Mouse (Mus musculus): ENCODE measurements around the gene Agmo. TPM values are rescaled to one million over a fixed set of nuclear protein-coding genes. Genes with fewer than 3 reads are reported as not detected.

Gene Agmo
- polyA plus RNA-seq, 1 experiment from 2014 or later, result 37.2 TPM

DNA sequence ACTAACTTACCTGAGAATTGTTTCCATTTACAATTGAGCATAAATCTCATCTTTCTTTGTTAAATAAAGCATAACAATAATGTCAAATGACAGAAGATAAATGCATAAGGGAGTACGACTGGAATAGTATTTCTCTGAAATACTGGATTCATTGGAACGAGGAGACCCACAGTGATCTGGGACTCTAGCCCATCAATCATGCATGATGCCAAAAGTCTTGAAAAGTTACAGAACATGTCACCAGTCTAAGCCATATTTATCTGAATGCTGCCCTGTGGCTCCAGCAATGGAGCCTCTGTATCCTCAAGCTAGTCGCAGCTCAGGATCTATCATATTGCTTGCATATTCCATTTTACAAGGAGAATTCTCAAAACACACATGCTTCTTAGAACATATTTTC is 150.9 kb downstream of the Agmo start:
- no peak overlapping the region for H3K27ac ChIP-seq (ENCODE audit: low read depth)
- H3K36me3 ChIP-seq (replicated peaks; ENCODE audit: insufficient read depth, low read length), result no peaks in the 10 kb centered on the region
- no peak for ATAC-seq
- no peaks in the 10 kb centered on the region for H3K9me3 ChIP-seq (ENCODE audit: low read length)
- no peak overlapping the region for H3K4me2 ChIP-seq (ENCODE audit: low read depth, low read length)
- no peak for DNase-seq
- H3K4me3 ChIP-seq (ENCODE audit: low read depth, low read length), result no peak overlapping the region
- H3K27me3 ChIP-seq (ENCODE audit: insufficient read depth, low read length), result no peaks in the 10 kb centered on the region
- H3K4me1 ChIP-seq (ENCODE audit: insufficient read depth), result no peaks in the 10 kb centered on the region
- no peak overlapping the region for H3K9ac ChIP-seq (replicated peaks)
- no peak for TF ChIP-seq CTCF (IDR thresholded peaks at IDR 0.05; ENCODE audit: low read depth)
- no peak for TF ChIP-seq EP300 (IDR thresholded peaks at IDR 0.05; ENCODE audit: low read depth)
- WGBS (ENCODE audit: insufficient replicate concordance), result 79% methylated on average over 3 of the region's 3 CpGs

DNA sequence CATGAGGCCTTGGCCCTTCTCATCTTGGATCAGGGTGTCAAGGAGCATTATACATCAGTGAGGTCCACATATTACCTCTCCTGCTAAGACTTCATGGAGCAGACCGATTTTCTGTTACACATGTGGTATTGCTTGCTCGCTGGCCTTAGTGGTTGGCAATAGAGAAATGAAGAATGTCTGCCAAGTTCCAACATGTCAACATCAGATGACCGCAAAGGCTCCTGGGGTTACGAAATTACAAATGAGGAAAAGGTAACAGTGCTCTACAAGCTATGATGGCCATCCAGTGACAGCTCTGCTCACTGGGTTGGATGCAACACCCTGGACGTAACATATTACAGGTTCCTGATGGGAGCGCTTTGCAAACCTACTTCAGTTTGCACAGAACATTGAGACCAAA is 161.1 kb downstream of the Agmo start:
- Histone ChIP-seq H3K4me1 (ENCODE audit: insufficient read depth) (no peaks in the 10 kb centered on the region), H3K9me3 (ENCODE audit: low read length) (no peaks in the 10 kb centered on the region), H3K27ac (ENCODE audit: low read depth) (no peak overlapping the region), H3K9ac (replicated peaks) (no peak overlapping the region), H3K4me3 (ENCODE audit: low read depth, low read length) (no peak overlapping the region), H3K36me3 (replicated peaks; ENCODE audit: insufficient read depth, low read length) (no peaks in the 10 kb centered on the region), H3K4me2 (ENCODE audit: low read depth, low read length) (no peak overlapping the region), H3K27me3 (ENCODE audit: insufficient read depth, low read length) (no peaks in the 10 kb centered on the region)
- no peak for DNase-seq
- WGBS (ENCODE audit: insufficient replicate concordance), result 80% methylated on average over 6 of the region's 6 CpGs
- no peak for TF ChIP-seq EP300 (IDR thresholded peaks at IDR 0.05; ENCODE audit: low read depth)
- no peak for TF ChIP-seq CTCF (IDR thresholded peaks at IDR 0.05; ENCODE audit: low read depth)
- no peak for ATAC-seq

- WGBS (ENCODE audit: insufficient replicate concordance), result 80% methylated on average over 5 of the region's 5 CpGs
- Histone ChIP-seq H3K27me3 (ENCODE audit: insufficient read depth, low read length) (no peaks in the 10 kb centered on the region), H3K36me3 (replicated peaks; ENCODE audit: insufficient read depth, low read length) (no peaks in the 10 kb centered on the region), H3K9me3 (ENCODE audit: low read length) (no peaks in the 10 kb centered on the region), H3K4me1 (ENCODE audit: insufficient read depth) (no peaks in the 10 kb centered on the region), H3K9ac (replicated peaks) (no peak overlapping the region), H3K4me3 (ENCODE audit: low read depth, low read length) (no peak overlapping the region), H3K4me2 (ENCODE audit: low read depth, low read length) (no peak overlapping the region), H3K27ac (ENCODE audit: low read depth) (no peak overlapping the region)
- ATAC-seq (no peak), DNase-seq (no peak)
- TF ChIP-seq CTCF (IDR thresholded peaks at IDR 0.05; ENCODE audit: low read depth), result no peak
- no peak for TF ChIP-seq EP300 (IDR thresholded peaks at IDR 0.05; ENCODE audit: low read depth)
These were observed 184.9 kb downstream of the Agmo start for GRCm38 (mm10) chr12:37426350-37426749.

- no peak for DNase-seq
These were observed 185.3 kb downstream of the Agmo start for GRCm38 (mm10) chr12:37426750-37427149.

GRCm38 (mm10) chr12:37434466-37434865 is 193.0 kb downstream of the Agmo start:
- 59% methylated on average over 1 of the region's 1 CpGs for WGBS (ENCODE audit: insufficient replicate concordance)
- H3K4me3 ChIP-seq (ENCODE audit: low read depth, low read length), result no peak overlapping the region
- DNase-seq (no peak), ATAC-seq (no peak)
- TF ChIP-seq CTCF (IDR thresholded peaks at IDR 0.05; ENCODE audit: low read depth), result no peak
- no peak for TF ChIP-seq EP300 (IDR thresholded peaks at IDR 0.05; ENCODE audit: low read depth)
- no peak overlapping the region for H3K27ac ChIP-seq (ENCODE audit: low read depth)
- H3K4me1 ChIP-seq (ENCODE audit: insufficient read depth), result no peaks in the 10 kb centered on the region
- H3K9me3 ChIP-seq (ENCODE audit: low read length), result no peaks in the 10 kb centered on the region
- no peaks in the 10 kb centered on the region for H3K27me3 ChIP-seq (ENCODE audit: insufficient read depth, low read length)
- no peaks in the 10 kb centered on the region for H3K36me3 ChIP-seq (replicated peaks; ENCODE audit: insufficient read depth, low read length)
- no peak overlapping the region for H3K4me2 ChIP-seq (ENCODE audit: low read depth, low read length)
- H3K9ac ChIP-seq (replicated peaks), result no peak overlapping the region

More at GRCm38 (mm10) chr12:37426750-37427149, 185.3 kb downstream of the Agmo start:
- 81% methylated on average over 5 of the region's 5 CpGs for WGBS (ENCODE audit: insufficient replicate concordance)
- no peak overlapping the region for H3K4me2 ChIP-seq (ENCODE audit: low read depth, low read length)
- TF ChIP-seq CTCF (IDR thresholded peaks at IDR 0.05; ENCODE audit: low read depth), result no peak
- no peak for TF ChIP-seq EP300 (IDR thresholded peaks at IDR 0.05; ENCODE audit: low read depth)
- H3K9me3 ChIP-seq (ENCODE audit: low read length), result no peaks in the 10 kb centered on the region
- no peaks in the 10 kb centered on the region for H3K4me1 ChIP-seq (ENCODE audit: insufficient read depth)
- H3K4me3 ChIP-seq (ENCODE audit: low read depth, low read length), result no peak overlapping the region
- no peaks in the 10 kb centered on the region for H3K27me3 ChIP-seq (ENCODE audit: insufficient read depth, low read length)
- H3K27ac ChIP-seq (ENCODE audit: low read depth), result no peak overlapping the region
- H3K9ac ChIP-seq (replicated peaks), result no peak overlapping the region
- no peak for ATAC-seq
- no peaks in the 10 kb centered on the region for H3K36me3 ChIP-seq (replicated peaks; ENCODE audit: insufficient read depth, low read length)

DNA sequence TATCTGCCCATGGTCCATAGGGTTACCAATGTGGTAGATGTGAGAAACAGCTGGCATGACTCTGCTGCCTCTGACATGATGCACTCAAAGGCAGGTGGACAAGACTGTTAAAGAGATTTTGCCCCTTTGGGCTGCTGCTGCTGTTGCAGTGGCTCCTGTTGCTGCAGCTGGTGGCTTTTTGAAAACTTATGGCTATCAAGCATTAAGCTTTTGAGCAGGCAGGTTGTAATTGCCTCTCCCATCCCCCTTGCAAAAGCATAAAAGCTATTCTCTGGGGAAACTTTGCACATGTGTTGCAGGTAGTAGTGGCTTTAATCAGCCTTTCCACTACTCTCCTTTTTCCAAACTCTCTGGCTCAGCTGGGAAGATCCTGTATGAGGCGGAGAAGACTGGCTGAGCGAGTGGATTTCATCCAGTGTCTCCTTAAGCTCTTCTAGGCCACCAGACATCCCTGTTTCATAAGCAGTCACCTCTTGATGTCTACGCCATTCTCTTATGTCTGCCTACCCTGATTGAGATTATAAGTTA is 201.1 kb downstream of the Agmo start:
- WGBS (ENCODE audit: insufficient replicate concordance), result 78% methylated on average over 3 of the region's 3 CpGs
- DNase-seq, result no peak

GRCm38 (mm10) chr12:37445255-37445654 is 203.8 kb downstream of the Agmo start:
- TF ChIP-seq CTCF (IDR thresholded peaks at IDR 0.05; ENCODE audit: low read depth), result no peak
- no peak for TF ChIP-seq EP300 (IDR thresholded peaks at IDR 0.05; ENCODE audit: low read depth)

More for the DNA sequence above, 201.1 kb downstream of the Agmo start:
- no peak for ATAC-seq
- no peak overlapping the region for H3K9ac ChIP-seq (replicated peaks)
- TF ChIP-seq CTCF (IDR thresholded peaks at IDR 0.05; ENCODE audit: low read depth) (no peak), EP300 (IDR thresholded peaks at IDR 0.05; ENCODE audit: low read depth) (no peak)
- no peak overlapping the region for H3K27ac ChIP-seq (ENCODE audit: low read depth)
- no peaks in the 10 kb centered on the region for H3K36me3 ChIP-seq (replicated peaks; ENCODE audit: insufficient read depth, low read length)
- H3K4me3 ChIP-seq (ENCODE audit: low read depth, low read length), result no peak overlapping the region
- H3K4me1 ChIP-seq (ENCODE audit: insufficient read depth), result no peaks in the 10 kb centered on the region
- H3K9me3 ChIP-seq (ENCODE audit: low read length), result no peaks in the 10 kb centered on the region
- no peak overlapping the region for H3K4me2 ChIP-seq (ENCODE audit: low read depth, low read length)
- no peaks in the 10 kb centered on the region for H3K27me3 ChIP-seq (ENCODE audit: insufficient read depth, low read length)

More at GRCm38 (mm10) chr12:37445255-37445654, 203.8 kb downstream of the Agmo start:
- Histone ChIP-seq H3K4me1 (ENCODE audit: insufficient read depth) (no peaks in the 10 kb centered on the region), H3K9ac (replicated peaks) (no peak overlapping the region), H3K27me3 (ENCODE audit: insufficient read depth, low read length) (no peaks in the 10 kb centered on the region), H3K4me3 (ENCODE audit: low read depth, low read length) (no peak overlapping the region), H3K4me2 (ENCODE audit: low read depth, low read length) (no peak overlapping the region), H3K9me3 (ENCODE audit: low read length) (no peaks in the 10 kb centered on the region), H3K27ac (ENCODE audit: low read depth) (no peak overlapping the region), H3K36me3 (replicated peaks; ENCODE audit: insufficient read depth, low read length) (no peaks in the 10 kb centered on the region)
- 83% methylated on average over 9 of the region's 9 CpGs for WGBS (ENCODE audit: insufficient replicate concordance)
- ATAC-seq, result no peak
- DNase-seq, result no peak

All from liver, postnatal 0 days (tissue).